Mouse (Mus musculus): ENCODE data around the gene Ces2g.

Gene Ces2g

GRCm38 (mm10) chr8:104961537-104961961 is at the start of gene Ces2g:
Gene Ces2g (plus strand): TSS chr8:104961718.
- Histone ChIP-seq H3K27me3 (ENCODE audit: insufficient read depth, low read length) (no peaks in the 10 kb centered on the region), H3K4me3 (replicated peaks; ENCODE audit: low read length) (no peak within 1 kb of the TSS), H3K4me1 (replicated peaks; ENCODE audit: low read depth, low read length) (no peaks in the 10 kb centered on the region), H3K9me3 (ENCODE audit: low read length) (no peaks in the 10 kb centered on the region), H3K36me3 (ENCODE audit: insufficient read depth, low read length) (no peaks in the 10 kb centered on the region)
- no peak for TF ChIP-seq CTCF (conservative IDR thresholded peaks at IDR 0.05; ENCODE audit: low read length)
- TF ChIP-seq POU5F1 (IDR thresholded peaks at IDR 0.05; ENCODE audit: borderline replicate concordance, low read length) = no peak
- no peak for TF ChIP-seq NANOG (IDR thresholded peaks at IDR 0.05; ENCODE audit: borderline replicate concordance, low read length)

GRCm38 (mm10) chr8:104925972-104926596 is 35.4 kb upstream of the Ces2g start, which contains the start of gene Ces2e:
Gene Ces2e (plus strand): TSS chr8:104926260.
- H3K9me3 ChIP-seq (ENCODE audit: low read length) = 0 out of 2 replicates have a peak, but pooled peaks cover 5% of the 10 kb centered on the region
- H3K4me1 ChIP-seq (replicated peaks; ENCODE audit: low read depth, low read length) = no peaks in the 10 kb centered on the region
- H3K4me3 ChIP-seq (replicated peaks; ENCODE audit: low read length) = no peak within 1 kb of the TSS
- H3K27me3 ChIP-seq (ENCODE audit: insufficient read depth, low read length) = no peaks in the 10 kb centered on the region
- H3K36me3 ChIP-seq (ENCODE audit: insufficient read depth, low read length) = no peaks in the 10 kb centered on the region
- no peak for TF ChIP-seq CTCF (conservative IDR thresholded peaks at IDR 0.05; ENCODE audit: low read length)
- TF ChIP-seq NANOG (IDR thresholded peaks at IDR 0.05; ENCODE audit: borderline replicate concordance, low read length) = no peak
- TF ChIP-seq POU5F1 (IDR thresholded peaks at IDR 0.05; ENCODE audit: borderline replicate concordance, low read length) = no peak

- Histone ChIP-seq H3K27me3 (ENCODE audit: insufficient read depth, low read length) (no peaks in the 10 kb centered on the region), H3K4me3 (replicated peaks; ENCODE audit: low read length) (no peak overlapping the region), H3K4me1 (replicated peaks; ENCODE audit: low read depth, low read length) (no peaks in the 10 kb centered on the region), H3K9me3 (ENCODE audit: low read length) (no peaks in the 10 kb centered on the region), H3K36me3 (ENCODE audit: insufficient read depth, low read length) (no peaks in the 10 kb centered on the region)
- no peak for TF ChIP-seq NANOG (IDR thresholded peaks at IDR 0.05; ENCODE audit: borderline replicate concordance, low read length)
Observed at GRCm38 (mm10) chr8:104927301-104927700, 34.2 kb upstream of the Ces2g start.

DNA sequence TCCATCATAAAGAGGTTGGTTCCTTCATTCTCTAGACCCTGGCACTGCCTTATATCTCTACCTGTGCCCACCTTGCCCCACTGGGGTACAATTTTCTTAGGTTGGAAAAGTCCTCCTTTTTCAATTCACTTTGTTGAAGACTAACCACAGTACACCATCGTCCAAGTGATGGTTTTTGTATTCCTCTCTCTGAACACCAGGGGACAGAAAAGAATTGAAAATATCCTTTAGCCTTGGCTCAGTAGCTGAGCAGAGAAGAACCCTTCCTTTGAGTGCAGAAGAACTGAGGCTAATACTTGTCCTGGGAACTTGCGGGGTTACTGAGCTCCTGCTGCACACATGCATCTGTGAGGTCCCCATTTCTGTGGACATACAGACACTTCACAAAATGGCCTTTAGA is 16.9 kb upstream of the Ces2g start:
- no peaks in the 10 kb centered on the region for H3K36me3 ChIP-seq (ENCODE audit: insufficient read depth, low read length)
- no peaks in the 10 kb centered on the region for H3K27me3 ChIP-seq (ENCODE audit: insufficient read depth, low read length)
- no peaks in the 10 kb centered on the region for H3K9me3 ChIP-seq (ENCODE audit: low read length)
- H3K4me1 ChIP-seq (replicated peaks; ENCODE audit: low read depth, low read length) = no peaks in the 10 kb centered on the region
- TF ChIP-seq CTCF (conservative IDR thresholded peaks at IDR 0.05; ENCODE audit: low read length) (no peak), POU5F1 (IDR thresholded peaks at IDR 0.05; ENCODE audit: borderline replicate concordance, low read length) (no peak), NANOG (IDR thresholded peaks at IDR 0.05; ENCODE audit: borderline replicate concordance, low read length) (no peak)
- no peak overlapping the region for H3K4me3 ChIP-seq (replicated peaks; ENCODE audit: low read length)

GRCm38 (mm10) chr8:104947056-104947455 is 14.5 kb upstream of the Ces2g start, which contains the start of gene Ces2f:
Gene Ces2f (plus strand): TSS chr8:104947356.
- Histone ChIP-seq H3K36me3 (ENCODE audit: insufficient read depth, low read length) (no peaks in the 10 kb centered on the region), H3K4me1 (replicated peaks; ENCODE audit: low read depth, low read length) (no peaks in the 10 kb centered on the region)
- no peak for TF ChIP-seq CTCF (conservative IDR thresholded peaks at IDR 0.05; ENCODE audit: low read length)
- no peak for TF ChIP-seq POU5F1 (IDR thresholded peaks at IDR 0.05; ENCODE audit: borderline replicate concordance, low read length)
- no peak for TF ChIP-seq NANOG (IDR thresholded peaks at IDR 0.05; ENCODE audit: borderline replicate concordance, low read length)

GRCm38 (mm10) chr8:104949031-104949430 is 12.5 kb upstream of the Ces2g start:
- Histone ChIP-seq H3K27me3 (ENCODE audit: insufficient read depth, low read length) (no peaks in the 10 kb centered on the region), H3K4me3 (replicated peaks; ENCODE audit: low read length) (no peak overlapping the region), H3K9me3 (ENCODE audit: low read length) (no peaks in the 10 kb centered on the region), H3K36me3 (ENCODE audit: insufficient read depth, low read length) (no peaks in the 10 kb centered on the region), H3K4me1 (replicated peaks; ENCODE audit: low read depth, low read length) (no peaks in the 10 kb centered on the region)
- no peak for TF ChIP-seq POU5F1 (IDR thresholded peaks at IDR 0.05; ENCODE audit: borderline replicate concordance, low read length)
- TF ChIP-seq CTCF (conservative IDR thresholded peaks at IDR 0.05; ENCODE audit: low read length) = no peak
- TF ChIP-seq NANOG (IDR thresholded peaks at IDR 0.05; ENCODE audit: borderline replicate concordance, low read length) = no peak

More at GRCm38 (mm10) chr8:104947056-104947455, 14.5 kb upstream of the Ces2g start, which contains the start of gene Ces2f:
- Histone ChIP-seq H3K27me3 (ENCODE audit: insufficient read depth, low read length) (no peaks in the 10 kb centered on the region), H3K9me3 (ENCODE audit: low read length) (no peaks in the 10 kb centered on the region), H3K4me3 (replicated peaks; ENCODE audit: low read length) (no peak within 1 kb of the TSS)

GRCm38 (mm10) chr8:104962229-104962901 is 847 bp downstream of the Ces2g start:
- Histone ChIP-seq H3K36me3 (ENCODE audit: insufficient read depth, low read length) (no peaks in the 10 kb centered on the region), H3K4me1 (replicated peaks; ENCODE audit: low read depth, low read length) (no peaks in the 10 kb centered on the region), H3K9me3 (ENCODE audit: low read length) (no peaks in the 10 kb centered on the region), H3K27me3 (ENCODE audit: insufficient read depth, low read length) (no peaks in the 10 kb centered on the region), H3K4me3 (replicated peaks; ENCODE audit: low read length) (no peak overlapping the region)
- TF ChIP-seq POU5F1 (IDR thresholded peaks at IDR 0.05; ENCODE audit: borderline replicate concordance, low read length) = no peak
- no peak for TF ChIP-seq CTCF (conservative IDR thresholded peaks at IDR 0.05; ENCODE audit: low read length)
- no peak for TF ChIP-seq NANOG (IDR thresholded peaks at IDR 0.05; ENCODE audit: borderline replicate concordance, low read length)

- Histone ChIP-seq H3K9me3 (ENCODE audit: low read length) (no peaks in the 10 kb centered on the region), H3K27me3 (ENCODE audit: insufficient read depth, low read length) (no peaks in the 10 kb centered on the region), H3K4me3 (replicated peaks; ENCODE audit: low read length) (no peak overlapping the region), H3K4me1 (replicated peaks; ENCODE audit: low read depth, low read length) (no peaks in the 10 kb centered on the region), H3K36me3 (ENCODE audit: insufficient read depth, low read length) (no peaks in the 10 kb centered on the region)
- TF ChIP-seq NANOG (IDR thresholded peaks at IDR 0.05; ENCODE audit: borderline replicate concordance, low read length) = no peak
- no peak for TF ChIP-seq CTCF (conservative IDR thresholded peaks at IDR 0.05; ENCODE audit: low read length)
- TF ChIP-seq POU5F1 (IDR thresholded peaks at IDR 0.05; ENCODE audit: borderline replicate concordance, low read length) = no peak
Observed at GRCm38 (mm10) chr8:104963375-104963894, 1.9 kb downstream of the Ces2g start.
